Mouse (Mus musculus) heart, embryonic 16.5 days (tissue): Measurements from ENCODE around the gene Ndufa11. TPM values are rescaled to one million over a fixed set of nuclear protein-coding genes. Genes with fewer than 3 reads are reported as not detected.
A peak's percentile ranks its signal among the peaks of the same experiment; 100 is the strongest.

Source experiments
- ATAC-seq: fragments of 200-750 bp; cut with Nextera tagmentation; replicated peaks from 2 replicates; pipeline ENCODE4 v1.8.0; 2017; ENCODE audit warnings: moderate number of reproducible peaks; ENCODE audit not compliant: insufficient read depth, low FRiP score; ENCODE audit errors: extremely low read depth
- H3K27ac ChIP-seq: fragments of 300-500 bp; sonication (generic); 2 replicates; pipeline ENCODE4 v1.5.1; 2014; ENCODE audit warnings: mild to moderate bottlenecking, low read length, control low read depth, moderate library complexity
- H3K27me3 ChIP-seq: fragments of 300-500 bp; sonication (generic); 2 replicates; pipeline ENCODE4 v1.6.1; 2014; ENCODE audit warnings: low read length, mixed read lengths; ENCODE audit not compliant: control insufficient read depth, insufficient read depth
- H3K36me3 ChIP-seq: fragments of 300-500 bp; sonication (generic); 2 replicates; pipeline ENCODE4 v1.6.1; 2014; ENCODE audit not compliant: control insufficient read depth, insufficient read depth
- H3K4me1 ChIP-seq: fragments of 300-500 bp; sonication (generic); 2 replicates; pipeline ENCODE4 v1.6.1; 2014; ENCODE audit warnings: low read length, mixed read lengths; ENCODE audit not compliant: control insufficient read depth, insufficient read depth
- H3K4me2 ChIP-seq: fragments of 300-500 bp; sonication (generic); 2 replicates; pipeline ENCODE4 v1.6.1; 2014; ENCODE audit warnings: low read depth, mild to moderate bottlenecking, control low read depth, low read length
- H3K4me3 ChIP-seq: fragments of 300-500 bp; sonication (generic); 2 replicates; pipeline ENCODE4 v1.5.1; 2014; ENCODE audit warnings: mild to moderate bottlenecking, control low read depth, low read length
- H3K9ac ChIP-seq: fragments of 300-500 bp; sonication (generic); 2 replicates; pipeline ENCODE4 v1.6.1; 2014; ENCODE audit warnings: low read length, control low read depth
- H3K9me3 ChIP-seq: fragments of 300-500 bp; sonication (generic); replicated peaks from 2 replicates; pipeline ENCODE4 v1.6.1; 2016; ENCODE audit warnings: low read length; ENCODE audit not compliant: control insufficient read depth
- WGBS: fragments of 180-500 bp; shearing (Covaris S2); extraction: QIAGEN DNeasy Blood & Tissue Kit; methylation state at CpG from one replicate; pipeline ENCODE4 v1.1.7; 2014; 5-methylcytosine and 5-hydroxymethylcytosine counted together
- polyA plus RNA-seq: library from polyadenylated mRNA; unstranded; fragments of >200 nt; fragmentation: Nextera tagmentation; extraction: Ambion mirVana; gene quantifications from 2 replicates; pipeline ENCODE4 v1.2.1, GENCODE M21; 2015

Gene Ndufa11
- polyA plus RNA-seq, 1 experiment from 2014 or later = 1,043 TPM

DNA sequence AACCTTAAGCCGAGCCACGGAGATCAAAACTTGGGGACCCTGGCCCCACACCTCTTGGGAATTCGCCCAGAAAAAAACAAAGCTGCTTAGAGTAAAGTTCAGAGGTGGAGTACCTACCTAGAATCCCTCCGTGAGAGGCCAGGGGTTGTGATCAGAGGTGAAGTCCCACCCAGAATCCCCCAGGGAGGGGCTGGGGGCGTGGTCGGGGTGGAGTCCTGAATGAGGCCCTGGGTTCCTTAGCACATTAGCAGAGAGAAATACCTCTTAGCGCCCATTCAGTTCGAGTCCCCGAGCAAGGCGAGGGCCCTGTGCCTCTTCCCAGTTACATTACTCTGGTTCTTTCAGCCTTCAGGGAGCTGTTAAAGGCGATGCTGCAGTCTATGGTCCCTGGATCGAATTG is 10.1 kb downstream of the Ndufa11 start:
- Histone ChIP-seq H3K9ac (peak overlapping the region; percentile 49), H3K27ac (peak overlapping the region; percentile 83), H3K36me3 (peaks cover 14% of the 10 kb centered on the region), H3K9me3 (peaks cover 5% of the 10 kb centered on the region; the same call in 1 of the 2 replicates), H3K27me3 (no peaks in the 10 kb centered on the region), H3K4me3 (no peak overlapping the region), H3K4me1 (peaks cover 41% of the 10 kb centered on the region), H3K4me2 (peak overlapping the region; percentile 52; the same call in 1 of the 2 replicates)
- WGBS = 8% methylated on average over 12 of the region's 12 CpGs
- peak; percentile 56; the same call in 1 of the 2 replicates for ATAC-seq

DNA sequence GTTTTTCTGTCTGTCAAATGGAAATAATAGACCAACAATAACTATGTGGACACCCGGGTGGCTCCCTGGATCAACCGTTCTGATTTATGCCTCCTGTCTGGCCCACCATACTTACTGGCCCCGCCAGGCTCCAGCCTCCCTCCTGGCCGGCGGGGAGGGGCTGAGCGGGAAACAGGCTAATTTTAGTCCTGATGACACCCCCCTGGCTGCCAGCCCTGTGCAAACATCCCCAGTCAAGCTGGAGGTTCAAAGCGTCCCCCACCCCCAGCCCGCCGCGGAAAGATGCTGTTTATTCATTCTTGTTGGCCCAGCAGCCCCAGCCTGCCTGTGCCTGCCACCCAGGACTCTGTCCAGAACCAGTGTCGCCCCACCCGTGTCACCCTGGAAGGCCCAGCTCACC is 10.6 kb downstream of the Ndufa11 start:
- Histone ChIP-seq H3K36me3 (peaks cover 11% of the 10 kb centered on the region; the same call in 1 of the 2 replicates), H3K4me3 (peak overlapping the region; percentile 9; the same call in 1 of the 2 replicates), H3K4me1 (peaks cover 38% of the 10 kb centered on the region), H3K9me3 (peaks cover 5% of the 10 kb centered on the region; the same call in 1 of the 2 replicates), H3K27me3 (0 out of 2 replicates have a peak, but pooled peaks cover under 1% of the 10 kb centered on the region), H3K4me2 (peak overlapping the region; percentile 52; the same call in 1 of the 2 replicates), H3K27ac (peak overlapping the region; percentile 83), H3K9ac (peak overlapping the region; percentile 49)
- ATAC-seq = peak; percentile 76
- 5% methylated on average over 12 of the region's 12 CpGs for WGBS

DNA sequence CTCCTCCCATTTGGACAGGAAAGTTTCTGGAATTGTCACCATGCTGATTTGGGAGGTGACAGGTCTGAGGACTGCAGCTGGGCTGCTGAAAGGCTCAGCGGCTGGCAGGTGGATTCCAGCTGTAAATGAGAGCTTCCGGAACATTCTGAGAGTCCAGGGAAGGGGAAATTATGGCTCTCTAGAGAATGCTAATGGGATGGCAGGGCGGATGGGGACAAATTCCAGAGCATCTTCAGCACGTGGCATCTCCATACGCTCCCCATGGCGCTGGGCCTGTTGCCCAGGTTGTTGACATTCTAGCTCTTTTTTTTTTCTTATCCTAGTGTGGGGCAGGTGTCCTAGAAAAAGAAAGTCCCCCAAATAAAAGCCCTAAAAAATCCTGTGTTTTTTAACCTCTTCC is 11.6 kb downstream of the Ndufa11 start:
- Histone ChIP-seq H3K9me3 (peaks cover 5% of the 10 kb centered on the region; the same call in 1 of the 2 replicates), H3K27me3 (0 out of 2 replicates have a peak, but pooled peaks cover 2% of the 10 kb centered on the region), H3K4me1 (peaks cover 35% of the 10 kb centered on the region), H3K36me3 (peaks cover 6% of the 10 kb centered on the region; the same call in 1 of the 2 replicates), H3K9ac (no peak overlapping the region), H3K4me2 (no peak overlapping the region), H3K27ac (peak overlapping the region; percentile 83), H3K4me3 (no peak overlapping the region)
- WGBS = 27% methylated on average over 6 of the region's 6 CpGs
- no peak for ATAC-seq

GRCm38 (mm10) chr17:56729656-56730055 is 12.1 kb downstream of the Ndufa11 start:
- no peak overlapping the region for H3K4me2 ChIP-seq

DNA sequence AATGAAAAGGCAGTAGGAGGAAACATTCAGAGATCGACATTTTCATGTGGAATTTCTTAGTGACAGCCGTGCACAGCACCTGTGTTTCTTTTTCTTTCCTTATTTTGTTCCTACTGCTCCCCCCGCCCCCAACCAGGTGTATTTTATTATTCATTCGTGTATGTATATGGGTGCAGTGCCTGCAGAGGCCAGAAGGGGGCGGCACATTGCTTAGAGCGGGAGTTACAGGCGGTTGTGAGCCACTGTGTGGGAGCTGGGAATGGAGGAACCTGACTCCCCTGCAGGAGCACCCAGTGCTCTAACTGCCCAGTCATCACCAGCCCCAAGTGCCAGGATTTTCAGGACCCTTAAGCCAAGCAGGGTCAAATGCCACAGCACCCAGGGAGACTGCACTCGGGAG is 19.0 kb downstream of the Ndufa11 start:
- peaks cover 27% of the 10 kb centered on the region for H3K4me1 ChIP-seq
- H3K27me3 ChIP-seq = 0 out of 2 replicates have a peak, but pooled peaks cover 2% of the 10 kb centered on the region
- H3K9ac ChIP-seq = no peak overlapping the region
- ATAC-seq = no peak
- no peaks in the 10 kb centered on the region for H3K9me3 ChIP-seq
- no peak overlapping the region for H3K4me2 ChIP-seq
- no peak overlapping the region for H3K27ac ChIP-seq
- no peaks in the 10 kb centered on the region for H3K36me3 ChIP-seq
- no peak overlapping the region for H3K4me3 ChIP-seq
- WGBS = 41% methylated on average over 8 of the region's 8 CpGs

More at GRCm38 (mm10) chr17:56729656-56730055, 12.1 kb downstream of the Ndufa11 start:
- 47% methylated on average over 2 of the region's 2 CpGs for WGBS
- no peak overlapping the region for H3K4me3 ChIP-seq
- no peak overlapping the region for H3K27ac ChIP-seq
- H3K4me1 ChIP-seq = peaks cover 35% of the 10 kb centered on the region
- no peak overlapping the region for H3K9ac ChIP-seq
- no peak for ATAC-seq
- H3K9me3 ChIP-seq = peaks cover 5% of the 10 kb centered on the region; the same call in 1 of the 2 replicates
- H3K36me3 ChIP-seq = peaks cover 6% of the 10 kb centered on the region; the same call in 1 of the 2 replicates
- H3K27me3 ChIP-seq = 0 out of 2 replicates have a peak, but pooled peaks cover 2% of the 10 kb centered on the region

GRCm38 (mm10) chr17:56738221-56738620 is 20.7 kb downstream of the Ndufa11 start:
- no peak for ATAC-seq
- Histone ChIP-seq H3K4me1 (peaks cover 27% of the 10 kb centered on the region), H3K4me2 (no peak overlapping the region), H3K9ac (no peak overlapping the region), H3K4me3 (no peak overlapping the region), H3K27me3 (no peaks in the 10 kb centered on the region), H3K9me3 (no peaks in the 10 kb centered on the region), H3K36me3 (no peaks in the 10 kb centered on the region), H3K27ac (no peak overlapping the region)
- WGBS = 73% methylated on average over 10 of the region's 10 CpGs

- H3K4me2 ChIP-seq = peak overlapping the region; percentile 27; the same call in 1 of the 2 replicates
- no peaks in the 10 kb centered on the region for H3K36me3 ChIP-seq
- H3K27ac ChIP-seq = peak overlapping the region; percentile 93
- ATAC-seq = peak; percentile 92
- no peak overlapping the region for H3K4me3 ChIP-seq
- H3K27me3 ChIP-seq = no peaks in the 10 kb centered on the region
- WGBS = 36% methylated on average over 17 of the region's 17 CpGs
- H3K4me1 ChIP-seq = peaks cover 27% of the 10 kb centered on the region
- H3K9me3 ChIP-seq = no peaks in the 10 kb centered on the region
- H3K9ac ChIP-seq = peak overlapping the region; percentile 41; the same call in 1 of the 2 replicates
These were observed 22.7 kb downstream of the Ndufa11 start for GRCm38 (mm10) chr17:56740118-56740787.

DNA sequence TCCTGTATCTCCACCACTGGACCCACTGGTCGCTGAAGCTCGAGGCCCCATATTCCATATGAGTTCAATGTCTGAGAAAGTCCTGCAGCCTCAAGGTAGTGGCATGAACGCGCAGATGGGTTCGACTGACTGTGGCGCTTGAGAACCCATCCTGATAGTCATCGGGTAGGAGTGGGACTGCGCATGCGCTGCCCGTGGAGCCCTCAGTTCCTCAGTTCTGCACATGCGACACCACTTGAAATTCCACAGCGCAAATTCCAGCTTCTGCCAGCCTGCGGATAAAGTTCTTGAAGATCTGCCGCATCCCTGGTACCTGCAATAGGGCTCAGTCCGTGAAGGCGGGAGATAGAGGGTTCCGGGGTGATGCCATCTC is 23.2 kb downstream of the Ndufa11 start:
- no peak overlapping the region for H3K4me3 ChIP-seq
- 51% methylated on average over 17 of the region's 17 CpGs for WGBS
- no peaks in the 10 kb centered on the region for H3K27me3 ChIP-seq
- peaks cover 27% of the 10 kb centered on the region for H3K4me1 ChIP-seq
- H3K27ac ChIP-seq = peak overlapping the region; percentile 93
- no peaks in the 10 kb centered on the region for H3K9me3 ChIP-seq
- peak; percentile 35 for ATAC-seq
- H3K4me2 ChIP-seq = 0 out of 2 replicates have a peak overlapping the region, but pooled peaks have one; percentile 10
- no peaks in the 10 kb centered on the region for H3K36me3 ChIP-seq
- H3K9ac ChIP-seq = no peak overlapping the region; the same call in 1 of the 2 replicates

- Histone ChIP-seq H3K27ac (no peak overlapping the region), H3K36me3 (no peaks in the 10 kb centered on the region), H3K27me3 (no peaks in the 10 kb centered on the region), H3K9ac (no peak overlapping the region), H3K4me3 (no peak overlapping the region), H3K4me2 (no peak overlapping the region), H3K4me1 (peaks cover 13% of the 10 kb centered on the region), H3K9me3 (no peaks in the 10 kb centered on the region)
- ATAC-seq = no peak
- 52% methylated on average over 5 of the region's 5 CpGs for WGBS
These were observed 26.6 kb downstream of the Ndufa11 start for GRCm38 (mm10) chr17:56744173-56744572.
